8 mouse cellular contexts compared by ENCODE assay signal in the genomic region with DNA sequence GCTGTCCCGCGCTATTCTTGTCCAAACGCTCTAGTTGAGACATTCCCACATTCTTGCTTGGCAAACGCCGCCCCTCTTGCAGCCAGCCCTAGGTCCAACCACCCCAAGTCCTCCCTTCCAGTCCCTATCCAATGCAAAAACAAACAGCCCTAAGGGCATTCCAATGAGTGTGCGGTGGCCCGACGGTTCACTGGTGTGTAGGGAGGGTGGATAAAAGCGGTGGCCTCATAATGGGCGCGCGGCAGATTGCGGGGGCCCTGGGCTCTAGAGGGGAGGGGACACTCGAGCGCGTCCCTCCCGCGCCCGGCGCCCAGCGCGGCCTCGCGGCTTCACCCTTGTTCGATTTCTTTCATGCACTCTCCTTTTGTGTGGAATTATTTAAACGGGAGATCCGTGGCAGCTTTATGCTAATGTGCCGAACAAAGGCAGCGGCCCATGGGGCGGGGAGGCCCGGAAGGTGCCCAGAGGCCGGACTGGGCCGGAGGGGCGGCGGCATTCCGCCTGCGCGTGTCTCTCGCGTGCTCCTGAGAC. TPM values are rescaled to one million over a fixed set of nuclear protein-coding genes. Genes with fewer than 3 reads are reported as not detected.
A peak's percentile ranks its signal among the peaks of the same experiment; 100 is the strongest.
DNase-seq lines count a peak whose midpoint lies in the region; ATAC-seq and TF ChIP-seq lines count a peak whose summit lies in the region.

No protein-coding gene starts in this region.

- H3K27me3 ChIP-seq in embryonic facial prominence, embryonic 11.5 days (ENCODE audit: control insufficient read depth, insufficient read depth, low read length), result peaks cover 57% of the 10 kb centered on the region
- H3K27me3 ChIP-seq in hindbrain, postnatal 0 days (ENCODE audit: insufficient read depth, low read length), result peaks cover 8% of the 10 kb centered on the region; the same call in 1 of the 2 replicates
- H3K27me3 ChIP-seq in midbrain, postnatal 0 days (ENCODE audit: insufficient read depth, low read length), result 0 out of 2 replicates have a peak, but pooled peaks cover 6% of the 10 kb centered on the region

- peak overlapping the region; percentile 37 for H3K4me2 ChIP-seq in embryonic facial prominence, embryonic 11.5 days (ENCODE audit: low read depth, low read length)
- peak overlapping the region; percentile 54 for H3K4me2 ChIP-seq in hindbrain, postnatal 0 days (ENCODE audit: low read depth, low read length)
- peak overlapping the region; percentile 48 for H3K4me2 ChIP-seq in midbrain, postnatal 0 days (ENCODE audit: low read depth, low read length, poor library complexity, severe bottlenecking)

- intact Hi-C loops in left cerebral cortex, postnatal 4 days (cut with DNase I), result no loop called here

- H3K4me3 ChIP-seq in embryonic facial prominence, embryonic 11.5 days (ENCODE audit: low read depth, low read length), result peak overlapping the region; percentile 18
- peak overlapping the region; percentile 27 for H3K4me3 ChIP-seq in hindbrain, postnatal 0 days (ENCODE audit: low read length)
- H3K4me3 ChIP-seq in midbrain, postnatal 0 days (ENCODE audit: low read depth, low read length), result peak overlapping the region; percentile 25

- H3K27ac ChIP-seq in embryonic facial prominence, embryonic 11.5 days (replicated peaks; ENCODE audit: low read depth, low read length), result peak overlapping the region; percentile 28; the same call in 1 of the 2 replicates
- H3K27ac ChIP-seq in hindbrain, postnatal 0 days, result no peak overlapping the region
- H3K27ac ChIP-seq in midbrain, postnatal 0 days (ENCODE audit: low read depth, low read length), result no peak overlapping the region

- TF ChIP-seq CTCF in hindbrain, postnatal 0 days (IDR thresholded peaks at IDR 0.05; ENCODE audit: low read depth), result no peak
- no peak for TF ChIP-seq CTCF in midbrain, postnatal 0 days (IDR thresholded peaks at IDR 0.05)

- DNase-seq in left cerebral cortex, postnatal 4 days, result peak; percentile 50
- DNase-seq in left cerebral cortex, adult 9 months (ENCODE audit: low spot score in 2 of 2), result no peak
- DNase-seq in embryonic facial prominence, embryonic 11.5 days (ENCODE audit: low spot score), result peak; percentile 49
- DNase-seq in hindbrain, postnatal 0 days (ENCODE audit: low spot score), result peak; percentile 39
- peak; percentile 23 for DNase-seq in midbrain, postnatal 0 days (ENCODE audit: low spot score)
- DNase-seq in layer of hippocampus, postnatal 25 days (ENCODE audit: extremely low spot score in 1 of 2, low spot score in 1 of 2), result no peak
- no peak for DNase-seq in right cerebral cortex, adult 18-20 months
- DNase-seq in right cerebral cortex, adult 2 months (ENCODE audit: low spot score in 2 of 2), result no peak

- peaks cover 15% of the 10 kb centered on the region for H3K4me1 ChIP-seq in embryonic facial prominence, embryonic 11.5 days (ENCODE audit: control insufficient read depth, insufficient read depth, low read length)
- peaks cover 11% of the 10 kb centered on the region; the same call in 1 of the 2 replicates for H3K4me1 ChIP-seq in hindbrain, postnatal 0 days (ENCODE audit: insufficient read depth, low read length)
- H3K4me1 ChIP-seq in midbrain, postnatal 0 days (ENCODE audit: insufficient read depth, low read length), result peaks cover 7% of the 10 kb centered on the region; the same call in 1 of the 2 replicates

- no peaks in the 10 kb centered on the region for H3K9me3 ChIP-seq in embryonic facial prominence, embryonic 11.5 days (replicated peaks; ENCODE audit: control insufficient read depth, low read length)
- no peaks in the 10 kb centered on the region for H3K9me3 ChIP-seq in hindbrain, postnatal 0 days (ENCODE audit: low read length)
- no peaks in the 10 kb centered on the region for H3K9me3 ChIP-seq in midbrain, postnatal 0 days (ENCODE audit: low read length)

- WGBS in embryonic facial prominence, embryonic 11.5 days, result 1% methylated on average over 40 of the region's 40 CpGs
- WGBS in hindbrain, postnatal 0 days, result 5% methylated on average over 38 of the region's 40 CpGs
- WGBS in midbrain, postnatal 0 days, result 4% methylated on average over 40 of the region's 40 CpGs

- H3K36me3 ChIP-seq in embryonic facial prominence, embryonic 11.5 days (replicated peaks; ENCODE audit: control insufficient read depth, insufficient read depth, low read depth, low read length), result no peaks in the 10 kb centered on the region
- no peaks in the 10 kb centered on the region for H3K36me3 ChIP-seq in hindbrain, postnatal 0 days (ENCODE audit: insufficient read depth, low read length)
- H3K36me3 ChIP-seq in midbrain, postnatal 0 days (ENCODE audit: insufficient read depth, low read length), result no peaks in the 10 kb centered on the region

- ATAC-seq in embryonic facial prominence, embryonic 11.5 days (replicated peaks; ENCODE audit: insufficient number of reproducible peaks, low FRiP score, low TSS enrichment, low read depth), result peak; percentile 42
- no peak for ATAC-seq in hindbrain, postnatal 0 days
- ATAC-seq in midbrain, postnatal 0 days (ENCODE audit: low FRiP score), result 0 out of 2 replicates have a peak, but pooled peaks have one; percentile 2

- H3K9ac ChIP-seq in embryonic facial prominence, embryonic 11.5 days (replicated peaks; ENCODE audit: low read length), result peak overlapping the region; percentile 32
- H3K9ac ChIP-seq in hindbrain, postnatal 0 days (replicated peaks; ENCODE audit: low read length), result peak overlapping the region; percentile 33; the same call in 1 of the 2 replicates
- H3K9ac ChIP-seq in midbrain, postnatal 0 days (replicated peaks; ENCODE audit: low read length, poor library complexity, severe bottlenecking), result 0 out of 2 replicates have a peak overlapping the region, but pooled peaks have one; percentile 29

RNA-seq across cellular contexts. Expression of a gene that starts 3.5 kb away (rescaled TPM):
- total RNA-seq in left cerebral cortex, postnatal 4 days (2021), result 10 to 100 TPM; 11.6 to 14.7 TPM
- 3.2 and 3.7 TPM in 2 replicates for polyA plus RNA-seq in embryonic facial prominence, embryonic 11.5 days (2014; fragmentation: Nextera tagmentation; extraction: Ambion mirVana)
- 42.7 and 44.0 TPM in 2 replicates for total RNA-seq in hindbrain, postnatal 0 days (2014; rRNA removed)
- polyA plus RNA-seq in hindbrain, postnatal 0 days (2015; fragmentation: Nextera tagmentation; extraction: Ambion mirVana), result 4.2 and 4.4 TPM in 2 replicates
- total RNA-seq in midbrain, postnatal 0 days (2014; rRNA removed), result 13.9 and 20.6 TPM in 2 replicates
- polyA plus RNA-seq in midbrain, postnatal 0 days (2015; fragmentation: Nextera tagmentation; extraction: Ambion mirVana), result 1.5 and 1.9 TPM in 2 replicates
- 1 to 10 TPM; 7.5 to 8.6 TPM for total RNA-seq in layer of hippocampus, postnatal 25 days (2021)

Comparison
In these comparisons a context has a peak if more than half of its experiments do, and no peak if none do; other contexts are left out.
1. DNase-seq: peak in left cerebral cortex, postnatal 4 days (single experiment), embryonic facial prominence, embryonic 11.5 days (single experiment), hindbrain, postnatal 0 days (single experiment) and midbrain, postnatal 0 days (single experiment); none in left cerebral cortex, adult 9 months (0 of 2), layer of hippocampus, postnatal 25 days (0 of 2), right cerebral cortex, adult 18-20 months (single experiment) and right cerebral cortex, adult 2 months (0 of 2).
2. Peak in every context shown above with its lines, with median percentiles within 50 percentile points of each other: H3K4me2 ChIP-seq, H3K4me3 ChIP-seq and H3K9ac ChIP-seq.